Mouse (Mus musculus) lung, postnatal 10 days (tissue): ENCODE results near the gene Fbxl19.

ENCODE experiments used
- DNase-seq: peaks from one replicate; pipeline ENCODE4 v3.0.0; 2021

Gene Fbxl19

GRCm38 (mm10) chr7:127809846-127810245, 65.5 kb downstream of the Fbxl19 start:
- no peak for DNase-seq

GRCm38 (mm10) chr7:127810650-127811049, 66.3 kb downstream of the Fbxl19 start:
- no peak for DNase-seq

GRCm38 (mm10) chr7:127811240-127811639, 66.9 kb downstream of the Fbxl19 start:
- no peak for DNase-seq

GRCm38 (mm10) chr7:127812292-127812691, 67.9 kb downstream of the Fbxl19 start:
- no peak for DNase-seq

- DNase-seq = no peak
Measured at GRCm38 (mm10) chr7:127813821-127814220, 69.5 kb downstream of the Fbxl19 start.

- DNase-seq = peak; percentile 55
Measured at GRCm38 (mm10) chr7:127814241-127814921, 70.0 kb downstream of the Fbxl19 start.

- DNase-seq = no peak
Measured at GRCm38 (mm10) chr7:127815116-127815665, 70.8 kb downstream of the Fbxl19 start.

- peak; percentile 75 for DNase-seq
Measured at GRCm38 (mm10) chr7:127815954-127816821, 71.8 kb downstream of the Fbxl19 start.

- DNase-seq = no peak
Measured at GRCm38 (mm10) chr7:127817053-127817452, 72.7 kb downstream of the Fbxl19 start.

- DNase-seq = no peak
Measured at GRCm38 (mm10) chr7:127817776-127818175, 73.4 kb downstream of the Fbxl19 start.
